18 mouse cellular contexts compared by ENCODE assay signal in the genomic region with DNA sequence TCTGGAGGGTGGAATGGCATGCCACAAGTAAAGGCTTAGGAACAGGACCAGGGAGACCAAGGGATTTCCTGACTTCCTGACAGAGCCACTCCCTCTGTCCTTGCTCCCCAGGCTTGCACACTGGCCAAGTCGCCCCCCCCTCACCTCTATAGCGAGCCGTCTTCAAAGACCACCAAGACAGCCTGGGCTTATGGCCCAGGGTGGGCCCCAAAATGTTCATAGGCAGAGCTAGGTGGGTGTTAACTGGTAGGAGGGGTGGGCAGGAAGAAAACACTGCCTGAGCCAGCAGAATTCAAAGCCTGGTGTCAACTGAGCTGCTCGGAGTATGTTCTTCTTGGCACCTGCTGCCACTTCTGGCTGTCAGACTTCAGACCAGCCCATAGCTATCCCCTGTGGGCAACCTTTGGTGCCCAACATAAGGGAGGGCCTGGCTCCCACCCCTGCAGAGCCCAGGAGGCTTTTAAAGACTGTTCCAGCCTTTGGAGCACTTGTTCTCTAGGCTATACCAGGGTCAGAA. TPM values are rescaled to one million over a fixed set of nuclear protein-coding genes. Genes with fewer than 3 reads are reported as not detected.
DNase-seq lines count a peak whose midpoint lies in the region; ATAC-seq and TF ChIP-seq lines count a peak whose summit lies in the region.
"Had no signal": no experiment of that assay in that cellular context is flagged by ENCODE, and none has a peak within 500 bp of the region (broad histone marks: within the 10 kb centered on the region; RNA-seq: fewer than 3 reads in every experiment).

No protein-coding gene starts in this region.

- TF ChIP-seq EP300 in stomach, postnatal 0 days (optimal IDR thresholded peaks at IDR 0.05), result no peak

- peaks cover 29% of the 10 kb centered on the region for H3K4me1 ChIP-seq in heart, embryonic 16.5 days (ENCODE audit: control insufficient read depth, insufficient read depth, low read length)
- H3K4me1 ChIP-seq in stomach, embryonic 14.5 days (ENCODE audit: control insufficient read depth, insufficient read depth, low read length), result peaks cover 40% of the 10 kb centered on the region
- peaks cover 9% of the 10 kb centered on the region; the same call in 1 of the 2 replicates for H3K4me1 ChIP-seq in stomach, postnatal 0 days (replicated peaks; ENCODE audit: control insufficient read depth, insufficient read depth)
- peaks cover 20% of the 10 kb centered on the region for H3K4me1 ChIP-seq in kidney, embryonic 14.5 days (ENCODE audit: control insufficient read depth, insufficient read depth, low read length)

- DNase-seq in gastrocnemius, adult 2 months, result peak; percentile 61
- no peak for DNase-seq in gastrocnemius, postnatal 25 days
- DNase-seq in heart, postnatal 4 days, result no peak
- no peak for DNase-seq in stomach, postnatal 0 days (ENCODE audit: low spot score)
- DNase-seq: adrenal gland, postnatal 25 days; cerebellum, adult 9-10 months; kidney, postnatal 36 days; lung, postnatal 10 days had no signal

- 50% methylated on average over 4 of the region's 4 CpGs for WGBS in heart, embryonic 16.5 days
- 68% methylated on average over 4 of the region's 4 CpGs for WGBS in stomach, embryonic 14.5 days
- WGBS in stomach, postnatal 0 days, result 44% methylated on average over 4 of the region's 4 CpGs
- WGBS in kidney, embryonic 14.5 days, result 59% methylated on average over 4 of the region's 4 CpGs

- intact Hi-C loops in gastrocnemius, adult 2 months (cut with DNase I), result no loop called here

- H3K9ac ChIP-seq in heart, embryonic 16.5 days (ENCODE audit: low read length), result no peak overlapping the region
- H3K9ac ChIP-seq in stomach, embryonic 14.5 days (replicated peaks; ENCODE audit: low read depth, low read length), result no peak overlapping the region
- H3K9ac ChIP-seq in stomach, postnatal 0 days (ENCODE audit: low read length), result no peak overlapping the region
- H3K9ac ChIP-seq in kidney, embryonic 14.5 days (ENCODE audit: low read depth, low read length), result no peak overlapping the region
- H3K9ac ChIP-seq: kidney, embryonic 15.5 days; midbrain, embryonic 13.5 days had no signal

- H3K36me3 ChIP-seq in heart, embryonic 16.5 days (ENCODE audit: control insufficient read depth, insufficient read depth), result no peaks in the 10 kb centered on the region
- no peaks in the 10 kb centered on the region for H3K36me3 ChIP-seq in stomach, embryonic 14.5 days (ENCODE audit: control insufficient read depth, insufficient read depth, low read length)
- H3K36me3 ChIP-seq in stomach, postnatal 0 days (ENCODE audit: control insufficient read depth, insufficient read depth, low read length), result no peaks in the 10 kb centered on the region
- no peaks in the 10 kb centered on the region for H3K36me3 ChIP-seq in kidney, embryonic 14.5 days (ENCODE audit: control insufficient read depth, insufficient read depth, low read length)
- H3K36me3 ChIP-seq: hindbrain, embryonic 10.5 days; kidney, embryonic 15.5 days; midbrain, embryonic 13.5 days had no signal

- ATAC-seq in heart, embryonic 16.5 days (replicated peaks; ENCODE audit: extremely low read depth, insufficient read depth, low FRiP score), result no peak
- no peak for ATAC-seq in stomach, embryonic 14.5 days (ENCODE audit: insufficient number of reproducible peaks, insufficient read depth, low FRiP score, low read depth)
- no peak for ATAC-seq in stomach, postnatal 0 days (ENCODE audit: low FRiP score, low TSS enrichment)
- ATAC-seq in kidney, embryonic 14.5 days (ENCODE audit: low FRiP score, low TSS enrichment), result no peak
- ATAC-seq: intestine, postnatal 0 days; midbrain, embryonic 13.5 days had no signal

- no peak overlapping the region for H3K4me2 ChIP-seq in heart, embryonic 16.5 days (ENCODE audit: low read depth, low read length)
- H3K4me2 ChIP-seq in stomach, embryonic 14.5 days (replicated peaks; ENCODE audit: low read depth, low read length), result no peak overlapping the region
- no peak overlapping the region for H3K4me2 ChIP-seq in stomach, postnatal 0 days (replicated peaks; ENCODE audit: low read depth)
- H3K4me2 ChIP-seq in kidney, embryonic 14.5 days (replicated peaks; ENCODE audit: low read depth, low read length), result no peak overlapping the region
- H3K4me2 ChIP-seq: kidney, embryonic 15.5 days; midbrain, embryonic 13.5 days had no signal

- TF ChIP-seq CTCF in gastrocnemius, adult 2 months (IDR thresholded peaks at IDR 0.05), result no peak
- TF ChIP-seq CTCF in stomach, postnatal 0 days (IDR thresholded peaks at IDR 0.05; ENCODE audit: low read depth), result no peak

- H3K27ac ChIP-seq in gastrocnemius, adult 2 months, result peak overlapping the region; percentile 56
- peak overlapping the region; percentile 29; the same call in 1 of the 2 replicates for H3K27ac ChIP-seq in heart, embryonic 16.5 days (ENCODE audit: low read length)
- H3K27ac ChIP-seq in stomach, embryonic 14.5 days (ENCODE audit: low read length), result 0 out of 2 replicates have a peak overlapping the region, but pooled peaks have one; percentile 21
- H3K27ac ChIP-seq in stomach, postnatal 0 days (replicated peaks), result no peak overlapping the region
- no peak overlapping the region; the same call in 1 of the 2 replicates for H3K27ac ChIP-seq in kidney, embryonic 14.5 days (ENCODE audit: low read depth, low read length)
- H3K27ac ChIP-seq: midbrain, embryonic 13.5 days had no signal

- H3K27me3 ChIP-seq in heart, embryonic 16.5 days (ENCODE audit: control insufficient read depth, insufficient read depth, low read length), result no peaks in the 10 kb centered on the region
- no peaks in the 10 kb centered on the region for H3K27me3 ChIP-seq in stomach, embryonic 14.5 days (ENCODE audit: control insufficient read depth, insufficient read depth, low read length)
- no peaks in the 10 kb centered on the region for H3K27me3 ChIP-seq in stomach, postnatal 0 days (ENCODE audit: control insufficient read depth, insufficient read depth, low read length)
- no peaks in the 10 kb centered on the region for H3K27me3 ChIP-seq in kidney, embryonic 14.5 days (ENCODE audit: control insufficient read depth, insufficient read depth, low read length)
- H3K27me3 ChIP-seq: kidney, embryonic 15.5 days; midbrain, embryonic 13.5 days had no signal

- H3K9me3 ChIP-seq in heart, embryonic 16.5 days (replicated peaks; ENCODE audit: control insufficient read depth, low read length), result no peaks in the 10 kb centered on the region
- no peaks in the 10 kb centered on the region for H3K9me3 ChIP-seq in stomach, embryonic 14.5 days (ENCODE audit: control insufficient read depth, low read depth, low read length)
- H3K9me3 ChIP-seq in stomach, postnatal 0 days (ENCODE audit: control insufficient read depth, low read length), result no peaks in the 10 kb centered on the region
- H3K9me3 ChIP-seq in kidney, embryonic 14.5 days (ENCODE audit: control insufficient read depth, low read length), result no peaks in the 10 kb centered on the region
- H3K9me3 ChIP-seq: hindbrain, embryonic 10.5 days; kidney, embryonic 15.5 days; midbrain, embryonic 13.5 days had no signal

- H3K4me3 ChIP-seq in gastrocnemius, adult 2 months, result no peak overlapping the region
- no peak overlapping the region for H3K4me3 ChIP-seq in heart, embryonic 16.5 days (ENCODE audit: low read length)
- H3K4me3 ChIP-seq in stomach, embryonic 14.5 days (ENCODE audit: low read depth, low read length), result no peak overlapping the region
- no peak overlapping the region for H3K4me3 ChIP-seq in stomach, postnatal 0 days (ENCODE audit: low read depth, low read length)
- H3K4me3 ChIP-seq in kidney, embryonic 14.5 days (ENCODE audit: low read length), result no peak overlapping the region
- H3K4me3 ChIP-seq: hindbrain, embryonic 10.5 days; kidney, embryonic 15.5 days; midbrain, embryonic 13.5 days had no signal

RNA-seq across cellular contexts. Expression of a gene that starts 15.0 kb away (rescaled TPM):
- 10 to 100 TPM; 10.6 to 17.9 TPM for total RNA-seq in gastrocnemius, adult 2 months (2021)
- total RNA-seq in gastrocnemius, postnatal 25 days (2021), result 10 to 100 TPM; 19.1 to 28.7 TPM
- polyA plus RNA-seq in heart, embryonic 16.5 days (2015; fragmentation: Nextera tagmentation; extraction: Ambion mirVana), result 47.0 and 48.6 TPM in 2 replicates
- total RNA-seq in heart, postnatal 4 days (2021), result 10 to 100 TPM; 77.2 to 87.1 TPM
- 32.2 and 38.5 TPM in 2 replicates for polyA plus RNA-seq in stomach, embryonic 14.5 days (2014; fragmentation: Nextera tagmentation; extraction: Ambion mirVana)
- 49.3 and 63.7 TPM in 2 replicates for polyA plus RNA-seq in stomach, postnatal 0 days (2015; fragmentation: Nextera tagmentation; extraction: Ambion mirVana)
- 26.0 and 27.0 TPM in 2 replicates for polyA plus RNA-seq in kidney, embryonic 14.5 days (2014; fragmentation: Nextera tagmentation; extraction: Ambion mirVana)
- total RNA-seq: granulocyte monocyte progenitor cell, adult 5-6 weeks; megakaryocyte progenitor cell, adult 5-6 weeks; monocyte, adult 5-6 weeks had no signal

RNA-seq across cellular contexts. Expression of a gene that starts 45.1 kb away (rescaled TPM):
- 1 to 10 TPM; 6.8 to 7.3 TPM for total RNA-seq in gastrocnemius, adult 2 months (2021)
- total RNA-seq in gastrocnemius, postnatal 25 days (2021), result 1 to 10 TPM; 6.5 to 8.8 TPM
- 28.2 and 28.3 TPM in 2 replicates for polyA plus RNA-seq in heart, embryonic 16.5 days (2015; fragmentation: Nextera tagmentation; extraction: Ambion mirVana)
- 10 to 100 TPM; 14.2 to 17.1 TPM for total RNA-seq in heart, postnatal 4 days (2021)
- polyA plus RNA-seq in stomach, embryonic 14.5 days (2014; fragmentation: Nextera tagmentation; extraction: Ambion mirVana), result 27.0 and 30.3 TPM in 2 replicates
- 19.9 and 20.4 TPM in 2 replicates for polyA plus RNA-seq in stomach, postnatal 0 days (2015; fragmentation: Nextera tagmentation; extraction: Ambion mirVana)
- 22.3 and 29.8 TPM in 2 replicates for polyA plus RNA-seq in kidney, embryonic 14.5 days (2014; fragmentation: Nextera tagmentation; extraction: Ambion mirVana)

RNA-seq across cellular contexts. Expression of a gene that starts 48.4 kb away (rescaled TPM):
- total RNA-seq in gastrocnemius, adult 2 months (2021), result 1 to 10 TPM; 4.1 to 4.5 TPM
- 1 to 10 TPM; 3.5 to 4.6 TPM for total RNA-seq in gastrocnemius, postnatal 25 days (2021)
- polyA plus RNA-seq in heart, embryonic 16.5 days (2015; fragmentation: Nextera tagmentation; extraction: Ambion mirVana), result 11.7 and 13.8 TPM in 2 replicates
- 10 to 100 TPM; 15.3 to 17.6 TPM for total RNA-seq in heart, postnatal 4 days (2021)
- 15.0 and 17.2 TPM in 2 replicates for polyA plus RNA-seq in stomach, embryonic 14.5 days (2014; fragmentation: Nextera tagmentation; extraction: Ambion mirVana)
- 5.2 and 6.7 TPM in 2 replicates for polyA plus RNA-seq in stomach, postnatal 0 days (2015; fragmentation: Nextera tagmentation; extraction: Ambion mirVana)
- 13.5 and 25.0 TPM in 2 replicates for polyA plus RNA-seq in kidney, embryonic 14.5 days (2014; fragmentation: Nextera tagmentation; extraction: Ambion mirVana)

Comparison
In these comparisons a context has a peak if more than half of its experiments do, and no peak if none do; other contexts are left out.
1. H3K27ac ChIP-seq: peak in gastrocnemius, adult 2 months (single experiment), heart, embryonic 16.5 days (single experiment) and stomach, embryonic 14.5 days (single experiment); none in stomach, postnatal 0 days (single experiment) and kidney, embryonic 14.5 days (single experiment).